Mouse (Mus musculus) left cerebral cortex, adult 11 months (tissue): ENCODE data around the gene Tmem108.

Experiments used
- DNase-seq: peaks from one replicate; pipeline ENCODE4 v3.0.0; 2022; ENCODE audit warnings: low spot score

The Tmem108 gene

GRCm38 (mm10) chr9:103546695-103547645 is 214.7 kb downstream of the Tmem108 start:
- no peak for DNase-seq

- DNase-seq: no peak
Measured at GRCm38 (mm10) chr9:103545729-103546128, 215.9 kb downstream of the Tmem108 start.

- DNase-seq: no peak
Measured at GRCm38 (mm10) chr9:103545271-103545670, 216.4 kb downstream of the Tmem108 start.

- DNase-seq: no peak
Measured at GRCm38 (mm10) chr9:103544599-103544998, 217.0 kb downstream of the Tmem108 start.

GRCm38 (mm10) chr9:103540518-103540917 is 221.1 kb downstream of the Tmem108 start:
- DNase-seq: no peak

GRCm38 (mm10) chr9:103538047-103538816 is 223.4 kb downstream of the Tmem108 start:
- DNase-seq: no peak

GRCm38 (mm10) chr9:103536059-103536634 is 225.5 kb downstream of the Tmem108 start:
- no peak for DNase-seq

- no peak for DNase-seq
Measured at GRCm38 (mm10) chr9:103525041-103525537, 236.5 kb downstream of the Tmem108 start.

GRCm38 (mm10) chr9:103524600-103524999 is 237.0 kb downstream of the Tmem108 start:
- DNase-seq: no peak

GRCm38 (mm10) chr9:103523742-103524403 is 237.8 kb downstream of the Tmem108 start:
- DNase-seq: no peak

GRCm38 (mm10) chr9:103523008-103523407 is 238.6 kb downstream of the Tmem108 start:
- DNase-seq: no peak

GRCm38 (mm10) chr9:103513884-103514283 is 247.8 kb downstream of the Tmem108 start:
- no peak for DNase-seq

- no peak for DNase-seq
Measured at GRCm38 (mm10) chr9:103512257-103512656, 249.4 kb downstream of the Tmem108 start.

GRCm38 (mm10) chr9:103506968-103507584 is 254.6 kb downstream of the Tmem108 start:
- no peak for DNase-seq

- DNase-seq: no peak
Measured at GRCm38 (mm10) chr9:103505067-103505466, 256.6 kb downstream of the Tmem108 start.

- DNase-seq: no peak
Measured at GRCm38 (mm10) chr9:103504646-103505045, 257.0 kb downstream of the Tmem108 start.

GRCm38 (mm10) chr9:103503586-103504298 is 257.9 kb downstream of the Tmem108 start:
- DNase-seq: no peak

GRCm38 (mm10) chr9:103502655-103503054 is 259.0 kb downstream of the Tmem108 start:
- no peak for DNase-seq

GRCm38 (mm10) chr9:103501861-103502364 is 259.7 kb downstream of the Tmem108 start:
- DNase-seq: peak; percentile 30

GRCm38 (mm10) chr9:103499366-103499765 is 262.3 kb downstream of the Tmem108 start:
- no peak for DNase-seq
